ENCODE assay signal across 11 mouse cellular contexts in genomic region chr7:55983107-55983506, GRCm38 (mm10).
"Had no signal": no experiment of that assay in that cellular context is flagged by ENCODE, and none has a peak within 500 bp of the region (broad histone marks: within the 10 kb centered on the region; RNA-seq: fewer than 3 reads in every experiment).

No protein-coding gene starts in this region.

- H3K4me2 ChIP-seq: limb, embryonic 12.5 days; midbrain, embryonic 11.5 days had no signal

- H3K27me3 ChIP-seq: limb, embryonic 12.5 days; megakaryocyte, embryonic 14.5 days had no signal

- H3K27ac ChIP-seq: limb, embryonic 12.5 days; macrophage had no signal

- H3K9me3 ChIP-seq: limb, embryonic 12.5 days; megakaryocyte, embryonic 14.5 days had no signal

- H3K4me3 ChIP-seq: limb, embryonic 12.5 days; megakaryocyte, embryonic 14.5 days had no signal

- H3K4me1 ChIP-seq: limb, embryonic 12.5 days had no signal

- DNase-seq: kidney, adult 2 months; kidney, postnatal 36 days; layer of hippocampus, adult 9-11 months; right cerebral cortex, postnatal 14 days; thymus, postnatal 4 days had no signal

- H3K9ac ChIP-seq: limb, embryonic 12.5 days had no signal

- ATAC-seq: intestine, embryonic 16.5 days; midbrain, embryonic 16.5 days had no signal
